Mouse (Mus musculus) forelimb bud, embryonic 11.5 days (tissue): ENCODE data around the gene Cdkn1a.

ENCODE experiments used
- DNase-seq: peaks from one replicate; pipeline ENCODE4 v3.0.0-alpha.2; 2012; ENCODE audit warnings: low read depth, low spot score

The Cdkn1a gene

GRCm38 (mm10) chr17:29117006-29117648, 26.4 kb downstream of the Cdkn1a start:
- no peak for DNase-seq

- DNase-seq: peak; percentile 75
Measured at GRCm38 (mm10) chr17:29118057-29118456, 27.3 kb downstream of the Cdkn1a start.

GRCm38 (mm10) chr17:29120666-29121065, 29.9 kb downstream of the Cdkn1a start:
- no peak for DNase-seq

- no peak for DNase-seq
Measured at GRCm38 (mm10) chr17:29122817-29123216, 32.0 kb downstream of the Cdkn1a start.

- DNase-seq: no peak
Measured at GRCm38 (mm10) chr17:29123578-29124174, 32.9 kb downstream of the Cdkn1a start.

- no peak for DNase-seq
Measured at GRCm38 (mm10) chr17:29126561-29126960, 35.8 kb downstream of the Cdkn1a start.

- DNase-seq: no peak
Measured at GRCm38 (mm10) chr17:29129341-29129740, 38.6 kb downstream of the Cdkn1a start.

- no peak for DNase-seq
Measured at GRCm38 (mm10) chr17:29135066-29135465, 44.3 kb downstream of the Cdkn1a start.

GRCm38 (mm10) chr17:29136236-29136635, 45.5 kb downstream of the Cdkn1a start:
- no peak for DNase-seq

GRCm38 (mm10) chr17:29137906-29138305, 47.1 kb downstream of the Cdkn1a start:
- no peak for DNase-seq

- no peak for DNase-seq
Measured at GRCm38 (mm10) chr17:29141577-29141976, 50.8 kb downstream of the Cdkn1a start.

GRCm38 (mm10) chr17:29143266-29143665, 52.5 kb downstream of the Cdkn1a start:
- no peak for DNase-seq

GRCm38 (mm10) chr17:29145101-29145500, 54.3 kb downstream of the Cdkn1a start:
- no peak for DNase-seq

GRCm38 (mm10) chr17:29147273-29147672, 56.5 kb downstream of the Cdkn1a start:
- DNase-seq: no peak

- no peak for DNase-seq
Measured at GRCm38 (mm10) chr17:29147773-29148172, 57.0 kb downstream of the Cdkn1a start.

- no peak for DNase-seq
Measured at GRCm38 (mm10) chr17:29149766-29150165, 59.0 kb downstream of the Cdkn1a start.
